Mouse (Mus musculus): ENCODE results near the gene Gm9844. TPM values are rescaled to one million over a fixed set of nuclear protein-coding genes. Genes with fewer than 3 reads are reported as not detected.
"Not testable (repeated sequence)": the region's sequence is repeated elsewhere in the genome, so short reads cannot be mapped to it uniquely, and the experiment has no call there.

Gm9844 gene
- polyA plus RNA-seq, 1 experiment from 2014 or later: 22.1 TPM

DNA sequence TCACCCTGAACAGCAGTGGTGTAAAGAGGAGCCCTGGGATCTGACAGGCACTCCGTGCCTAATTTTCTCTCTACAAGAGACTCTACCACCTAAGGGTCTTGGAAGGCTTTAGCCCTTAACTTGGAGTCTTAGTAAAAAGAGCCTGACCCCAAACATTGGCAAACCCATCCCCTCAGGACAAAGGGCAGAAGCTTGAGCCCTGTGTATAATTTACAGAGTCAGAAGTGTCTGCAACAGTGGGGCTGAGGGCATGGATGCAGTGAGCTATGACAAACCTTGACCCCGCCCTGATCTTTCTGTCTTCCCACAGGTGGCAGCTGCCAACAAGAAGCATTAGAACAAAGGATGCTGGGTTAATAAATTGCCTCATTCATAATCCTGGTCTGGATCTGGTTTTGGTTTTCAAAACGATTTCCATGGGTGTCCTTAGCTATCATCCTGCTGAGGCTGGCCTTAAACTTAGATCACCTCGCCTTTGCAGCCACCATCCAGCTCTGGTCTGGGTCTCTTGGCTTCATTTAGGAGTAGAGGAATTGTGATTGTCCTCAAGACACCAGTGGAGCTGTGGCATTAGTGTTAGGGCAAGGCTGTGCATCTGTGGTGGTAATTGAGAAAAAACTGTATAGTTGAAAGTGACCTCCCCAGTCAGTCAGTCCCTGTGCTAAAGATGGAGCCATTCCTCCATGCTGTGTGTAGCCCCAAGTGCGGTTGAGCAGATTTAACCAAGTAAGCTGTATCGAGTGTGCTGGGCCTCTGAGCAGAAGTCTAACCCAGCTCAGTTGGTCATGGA lies 27.6 kb downstream of the Gm9844 start:
- no peaks in the 10 kb centered on the region for H3K9me3 ChIP-seq (ENCODE audit: control insufficient read depth, low read length)
- 0 out of 2 replicates have a peak overlapping the region, but pooled peaks have one; percentile 21 for H3K27ac ChIP-seq (replicated peaks; ENCODE audit: low read depth, low read length)
- peaks cover 19% of the 10 kb centered on the region for H3K4me1 ChIP-seq (ENCODE audit: control insufficient read depth, insufficient read depth, low read length)
- 84% methylated on average over 6 of the region's 6 CpGs for WGBS
- H3K4me2 ChIP-seq (ENCODE audit: low read depth, severe bottlenecking): no peak overlapping the region
- ATAC-seq (ENCODE audit: insufficient number of reproducible peaks, low FRiP score, low TSS enrichment, low read depth) (no peak), DNase-seq (ENCODE audit: low spot score) (no peak)
- H3K9ac ChIP-seq (ENCODE audit: low read length): no peak overlapping the region
- H3K36me3 ChIP-seq (ENCODE audit: control insufficient read depth, insufficient read depth, low read length): peaks cover 31% of the 10 kb centered on the region
- H3K4me3 ChIP-seq (ENCODE audit: low read depth, low read length): no peak overlapping the region
- H3K27me3 ChIP-seq (ENCODE audit: control insufficient read depth, insufficient read depth, low read length): no peaks in the 10 kb centered on the region

- no peaks in the 10 kb centered on the region for H3K9me3 ChIP-seq (ENCODE audit: control insufficient read depth, low read length)
- H3K9ac ChIP-seq (ENCODE audit: low read length): no peak overlapping the region
- peaks cover 31% of the 10 kb centered on the region for H3K36me3 ChIP-seq (ENCODE audit: control insufficient read depth, insufficient read depth, low read length)
- no peak overlapping the region for H3K4me3 ChIP-seq (ENCODE audit: low read depth, low read length)
- peak; percentile 32 for ATAC-seq (ENCODE audit: insufficient number of reproducible peaks, low FRiP score, low TSS enrichment, low read depth)
- DNase-seq (ENCODE audit: low spot score): peak; percentile 87
- H3K4me2 ChIP-seq (ENCODE audit: low read depth, severe bottlenecking): no peak overlapping the region
- H3K27ac ChIP-seq (replicated peaks; ENCODE audit: low read depth, low read length): 0 out of 2 replicates have a peak overlapping the region, but pooled peaks have one; percentile 21
- H3K27me3 ChIP-seq (ENCODE audit: control insufficient read depth, insufficient read depth, low read length): no peaks in the 10 kb centered on the region
- 30% methylated on average over 10 of the region's 10 CpGs for WGBS
- H3K4me1 ChIP-seq (ENCODE audit: control insufficient read depth, insufficient read depth, low read length): peaks cover 17% of the 10 kb centered on the region
Measured at GRCm38 (mm10) chr7:24890281-24891216, 28.5 kb downstream of the Gm9844 start.

DNA sequence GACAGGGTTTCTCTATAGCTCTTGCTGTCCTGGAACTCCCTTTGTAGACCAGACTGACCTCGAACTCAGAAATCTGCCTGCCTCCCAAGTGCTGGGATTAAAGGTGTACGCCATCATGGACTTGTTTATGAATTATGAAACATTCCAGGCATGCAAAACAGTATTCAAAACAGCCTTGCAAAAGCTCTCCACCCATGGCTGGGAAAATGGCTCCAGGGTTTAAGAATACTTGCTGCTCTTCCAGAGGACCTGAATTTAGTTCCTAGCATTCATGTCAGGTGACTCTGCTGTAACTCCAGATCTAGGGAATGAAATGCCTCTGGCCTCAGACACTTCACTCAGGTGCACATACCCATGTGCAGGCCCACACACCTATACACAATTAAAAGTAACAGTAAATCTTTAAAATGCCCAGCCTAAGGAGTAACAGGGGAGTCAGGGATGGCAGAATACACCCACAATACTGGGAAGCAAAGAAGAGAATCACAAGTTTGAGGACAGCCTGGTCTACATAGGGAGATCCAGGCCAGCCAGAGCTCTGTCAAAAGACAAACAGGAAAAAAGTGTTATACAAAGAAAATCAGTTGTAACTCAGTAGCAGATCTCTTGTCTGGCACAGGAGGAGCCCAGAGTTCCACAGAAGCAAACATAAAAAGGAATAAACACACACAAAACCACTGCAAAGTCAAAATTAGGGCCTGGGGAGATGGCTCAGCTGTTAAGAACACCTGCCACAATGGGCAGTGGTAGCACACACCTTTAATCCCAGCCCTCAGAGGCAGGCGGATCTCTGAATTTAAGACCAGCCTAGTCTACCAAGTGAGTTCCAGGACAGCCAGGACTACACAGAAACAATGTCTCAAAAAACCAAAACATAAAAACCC lies 29.5 kb downstream of the Gm9844 start:
- Histone ChIP-seq H3K36me3 (ENCODE audit: control insufficient read depth, insufficient read depth, low read length) (peaks cover 24% of the 10 kb centered on the region), H3K9me3 (ENCODE audit: control insufficient read depth, low read length) (no peaks in the 10 kb centered on the region), H3K9ac (ENCODE audit: low read length) (no peak overlapping the region), H3K4me1 (ENCODE audit: control insufficient read depth, insufficient read depth, low read length) (peaks cover 8% of the 10 kb centered on the region), H3K4me2 (ENCODE audit: low read depth, severe bottlenecking) (no peak overlapping the region), H3K27ac (replicated peaks; ENCODE audit: low read depth, low read length) (no peak overlapping the region), H3K4me3 (ENCODE audit: low read depth, low read length) (no peak overlapping the region), H3K27me3 (ENCODE audit: control insufficient read depth, insufficient read depth, low read length) (no peaks in the 10 kb centered on the region)
- 73% methylated on average over 3 of the region's 3 CpGs for WGBS
- DNase-seq (ENCODE audit: low spot score) (no peak), ATAC-seq (ENCODE audit: insufficient number of reproducible peaks, low FRiP score, low TSS enrichment, low read depth) (no peak)

DNA sequence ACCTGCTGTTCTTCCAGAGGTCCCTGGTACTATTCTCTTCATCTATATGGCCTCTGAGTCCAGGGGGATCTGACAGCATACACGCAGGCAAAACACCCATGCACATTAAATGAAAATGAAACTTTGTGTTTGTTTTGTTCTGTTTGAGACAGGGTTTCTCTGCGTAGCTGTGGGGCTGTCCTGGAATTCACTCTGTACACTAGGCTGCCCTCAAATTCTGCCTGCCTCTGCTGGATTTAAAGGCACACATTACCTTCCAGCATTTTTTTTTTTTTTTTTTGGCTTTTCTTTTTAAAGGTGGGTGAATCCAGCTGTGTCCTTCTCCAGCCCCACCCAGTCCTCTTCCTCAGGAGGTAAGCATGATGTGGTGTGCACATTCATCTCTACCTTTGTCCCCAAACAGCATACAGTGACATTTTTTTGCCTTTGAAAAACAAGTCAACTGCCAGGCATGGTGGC lies 30.1 kb downstream of the Gm9844 start:
- no peak for ATAC-seq (ENCODE audit: insufficient number of reproducible peaks, low FRiP score, low TSS enrichment, low read depth)
- Histone ChIP-seq H3K4me1 (ENCODE audit: control insufficient read depth, insufficient read depth, low read length) (peaks cover 3% of the 10 kb centered on the region; the same call in 1 of the 2 replicates), H3K4me3 (ENCODE audit: low read depth, low read length) (no peak overlapping the region)

DNA sequence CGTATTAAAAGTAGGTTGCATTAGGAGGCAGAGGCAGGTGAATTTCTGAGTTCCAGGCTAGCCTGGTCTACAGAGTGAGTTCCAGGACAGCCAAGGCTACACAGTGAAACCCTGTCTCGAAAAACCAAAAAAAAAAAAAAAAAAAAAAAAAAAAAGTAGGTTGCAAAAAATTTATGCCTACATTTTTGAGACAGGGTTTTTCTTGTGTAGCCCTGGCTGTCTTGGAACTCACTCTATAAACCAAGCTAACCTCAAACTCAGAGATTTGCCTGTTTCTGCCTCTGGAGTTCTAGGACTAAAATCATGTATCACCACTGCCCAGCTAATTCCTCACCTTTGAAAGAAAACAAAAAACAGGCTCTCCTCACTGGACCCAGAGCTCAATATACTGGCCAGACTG lies 33.7 kb downstream of the Gm9844 start:
- not testable (repeated sequence) for ATAC-seq (ENCODE audit: insufficient number of reproducible peaks, low FRiP score, low TSS enrichment, low read depth); H3K27ac ChIP-seq (replicated peaks; ENCODE audit: low read depth, low read length); DNase-seq (ENCODE audit: low spot score); H3K9me3 ChIP-seq (ENCODE audit: control insufficient read depth, low read length); H3K4me2 ChIP-seq (ENCODE audit: low read depth, severe bottlenecking); H3K4me1 ChIP-seq (ENCODE audit: control insufficient read depth, insufficient read depth, low read length); H3K36me3 ChIP-seq (ENCODE audit: control insufficient read depth, insufficient read depth, low read length); H3K9ac ChIP-seq (ENCODE audit: low read length); H3K4me3 ChIP-seq (ENCODE audit: low read depth, low read length); H3K27me3 ChIP-seq (ENCODE audit: control insufficient read depth, insufficient read depth, low read length)
- WGBS: 88% methylated on average over 2 of the region's 2 CpGs

More for the DNA sequence above, 30.1 kb downstream of the Gm9844 start:
- WGBS: 79% methylated on average over 2 of the region's 2 CpGs
- no peak for DNase-seq (ENCODE audit: low spot score)
- H3K9ac ChIP-seq (ENCODE audit: low read length): no peak overlapping the region
- no peaks in the 10 kb centered on the region for H3K9me3 ChIP-seq (ENCODE audit: control insufficient read depth, low read length)
- H3K27me3 ChIP-seq (ENCODE audit: control insufficient read depth, insufficient read depth, low read length): no peaks in the 10 kb centered on the region
- no peak overlapping the region for H3K4me2 ChIP-seq (ENCODE audit: low read depth, severe bottlenecking)
- peaks cover 19% of the 10 kb centered on the region for H3K36me3 ChIP-seq (ENCODE audit: control insufficient read depth, insufficient read depth, low read length)
- H3K27ac ChIP-seq (replicated peaks; ENCODE audit: low read depth, low read length): no peak overlapping the region

- Histone ChIP-seq H3K4me1 (ENCODE audit: control insufficient read depth, insufficient read depth, low read length) (no peaks in the 10 kb centered on the region), H3K9me3 (ENCODE audit: control insufficient read depth, low read length) (no peaks in the 10 kb centered on the region), H3K4me3 (ENCODE audit: low read depth, low read length) (no peak overlapping the region), H3K4me2 (ENCODE audit: low read depth, severe bottlenecking) (no peak overlapping the region), H3K27me3 (ENCODE audit: control insufficient read depth, insufficient read depth, low read length) (no peaks in the 10 kb centered on the region), H3K36me3 (ENCODE audit: control insufficient read depth, insufficient read depth, low read length) (no peaks in the 10 kb centered on the region), H3K27ac (replicated peaks; ENCODE audit: low read depth, low read length) (no peak overlapping the region), H3K9ac (ENCODE audit: low read length) (no peak overlapping the region)
- no peak for ATAC-seq (ENCODE audit: insufficient number of reproducible peaks, low FRiP score, low TSS enrichment, low read depth)
- no peak for DNase-seq (ENCODE audit: low spot score)
- WGBS: 83% methylated on average over 8 of the region's 8 CpGs
Measured at GRCm38 (mm10) chr7:24896269-24896668, 34.3 kb downstream of the Gm9844 start.

DNA sequence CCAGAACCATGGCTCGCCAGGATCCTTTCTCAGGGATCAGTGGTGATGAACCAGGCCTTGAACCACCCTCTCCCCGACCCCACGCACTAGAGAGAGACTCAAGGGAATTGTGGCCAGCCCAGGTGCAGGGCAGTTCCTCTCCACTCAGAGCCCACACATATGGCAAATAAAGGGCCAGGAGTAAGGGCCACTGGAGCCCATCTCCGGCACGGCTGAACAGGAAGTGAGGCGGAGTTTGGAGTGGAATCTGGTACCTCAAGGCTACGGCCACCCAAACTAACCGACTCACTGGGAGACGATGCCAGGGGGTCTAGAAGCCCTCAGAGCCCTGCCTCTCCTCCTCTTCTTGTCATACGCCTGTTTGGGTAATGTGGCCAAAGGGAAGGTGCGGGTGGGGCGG lies 35.2 kb downstream of the Gm9844 start, which contains the start of gene Cd79a:
TSS of gene Cd79a (plus strand) at position 158 of the 400 bp plus-strand sequence.
- Histone ChIP-seq H3K27me3 (ENCODE audit: control insufficient read depth, insufficient read depth, low read length) (no peaks in the 10 kb centered on the region), H3K4me2 (ENCODE audit: low read depth, severe bottlenecking) (no peak within 1 kb of the TSS), H3K4me1 (ENCODE audit: control insufficient read depth, insufficient read depth, low read length) (0 out of 2 replicates have a peak, but pooled peaks cover 1% of the 10 kb centered on the region), H3K27ac (replicated peaks; ENCODE audit: low read depth, low read length) (no peak within 1 kb of the TSS), H3K9me3 (ENCODE audit: control insufficient read depth, low read length) (no peaks in the 10 kb centered on the region), H3K36me3 (ENCODE audit: control insufficient read depth, insufficient read depth, low read length) (no peaks in the 10 kb centered on the region), H3K4me3 (ENCODE audit: low read depth, low read length) (no peak within 1 kb of the TSS), H3K9ac (ENCODE audit: low read length) (no peak within 1 kb of the TSS)
- DNase-seq (ENCODE audit: low spot score) (no peak), ATAC-seq (ENCODE audit: insufficient number of reproducible peaks, low FRiP score, low TSS enrichment, low read depth) (no peak)
- WGBS: 64% methylated on average over 12 of the region's 12 CpGs
